Mouse (Mus musculus) lung, postnatal 10 days (tissue): ENCODE measurements around the gene Zdhhc14.
A peak's percentile ranks its signal among the peaks of the same experiment; 100 is the strongest.

ENCODE experiments used
- DNase-seq: peaks from one replicate; pipeline ENCODE4 v3.0.0; 2021

Gene Zdhhc14

GRCm38 (mm10) chr17:5506553-5506952 is 14.2 kb downstream of the Zdhhc14 start:
- DNase-seq = peak; percentile 34

- no peak for DNase-seq
Measured at GRCm38 (mm10) chr17:5506988-5507387, 14.6 kb downstream of the Zdhhc14 start.

- DNase-seq = no peak
Measured at GRCm38 (mm10) chr17:5508030-5508429, 15.7 kb downstream of the Zdhhc14 start.

GRCm38 (mm10) chr17:5510564-5510963 is 18.2 kb downstream of the Zdhhc14 start:
- peak; percentile 6 for DNase-seq

GRCm38 (mm10) chr17:5511724-5512123 is 19.4 kb downstream of the Zdhhc14 start:
- DNase-seq = no peak

- DNase-seq = no peak
Measured at GRCm38 (mm10) chr17:5519466-5519865, 27.1 kb downstream of the Zdhhc14 start.

- DNase-seq = no peak
Measured at GRCm38 (mm10) chr17:5519910-5520592, 27.7 kb downstream of the Zdhhc14 start.

GRCm38 (mm10) chr17:5521532-5521931 is 29.2 kb downstream of the Zdhhc14 start:
- no peak for DNase-seq

GRCm38 (mm10) chr17:5529552-5529951 is 37.2 kb downstream of the Zdhhc14 start:
- DNase-seq = no peak

- no peak for DNase-seq
Measured at GRCm38 (mm10) chr17:5532816-5533215, 40.5 kb downstream of the Zdhhc14 start.

- no peak for DNase-seq
Measured at GRCm38 (mm10) chr17:5535357-5535756, 43.0 kb downstream of the Zdhhc14 start.

- no peak for DNase-seq
Measured at GRCm38 (mm10) chr17:5536259-5537094, 44.1 kb downstream of the Zdhhc14 start.

GRCm38 (mm10) chr17:5537095-5537575 is 44.8 kb downstream of the Zdhhc14 start:
- no peak for DNase-seq

GRCm38 (mm10) chr17:5542177-5542576 is 49.8 kb downstream of the Zdhhc14 start:
- DNase-seq = no peak

GRCm38 (mm10) chr17:5544065-5544464 is 51.7 kb downstream of the Zdhhc14 start:
- DNase-seq = no peak

GRCm38 (mm10) chr17:5545065-5545464 is 52.7 kb downstream of the Zdhhc14 start:
- DNase-seq = no peak

- no peak for DNase-seq
Measured at GRCm38 (mm10) chr17:5548546-5548945, 56.2 kb downstream of the Zdhhc14 start.

- no peak for DNase-seq
Measured at GRCm38 (mm10) chr17:5549460-5549859, 57.1 kb downstream of the Zdhhc14 start.

- no peak for DNase-seq
Measured at GRCm38 (mm10) chr17:5550444-5550843, 58.1 kb downstream of the Zdhhc14 start.

- DNase-seq = no peak
Measured at GRCm38 (mm10) chr17:5551136-5551535, 58.8 kb downstream of the Zdhhc14 start.

GRCm38 (mm10) chr17:5552036-5552760 is 59.8 kb downstream of the Zdhhc14 start:
- DNase-seq = no peak

- DNase-seq = no peak
Measured at GRCm38 (mm10) chr17:5553556-5553955, 61.2 kb downstream of the Zdhhc14 start.

GRCm38 (mm10) chr17:5554573-5554972 is 62.2 kb downstream of the Zdhhc14 start:
- DNase-seq = no peak
